Mouse (Mus musculus) brown adipose tissue, adult 24 weeks (tissue): ENCODE results near the gene Trappc2. TPM values are rescaled to one million over a fixed set of nuclear protein-coding genes. Genes with fewer than 3 reads are reported as not detected.

Experiments used
- H3K27ac ChIP-seq: fragments of 200-500 bp; replicated peaks from 2 replicates; pipeline ENCODE4 v1.5.1; 2012; ENCODE audit warnings: low read depth, mild to moderate bottlenecking, low read length
- H3K4me1 ChIP-seq: fragments of 200-500 bp; 2 replicates; pipeline ENCODE4 v1.6.1; 2012; ENCODE audit warnings: low read length, mixed read lengths; ENCODE audit not compliant: control insufficient read depth, insufficient read depth, insufficient read length
- H3K4me3 ChIP-seq: fragments of 200-500 bp; 2 replicates; pipeline ENCODE4 v1.5.1; 2012; ENCODE audit warnings: low read depth, mild to moderate bottlenecking, low read length, moderate library complexity; ENCODE audit not compliant: insufficient read depth
- polyA plus RNA-seq: library from polyadenylated mRNA; stranded (reverse); fragments of >200 nt; gene quantifications from 2 replicates; pipeline ENCODE4 v1.2.4, GENCODE M21; 2012; ENCODE audit not compliant: missing spikeins, insufficient read depth, insufficient read length

The Trappc2 gene
- polyA plus RNA-seq, 1 experiment: 32.4 TPM

GRCm38 (mm10) chrX:166495052-166495451 is 54.7 kb downstream of the Trappc2 start:
- H3K4me3 ChIP-seq: no peak overlapping the region
- no peaks in the 10 kb centered on the region for H3K4me1 ChIP-seq
- H3K27ac ChIP-seq: no peak overlapping the region

GRCm38 (mm10) chrX:166497771-166498170 is 57.4 kb downstream of the Trappc2 start:
- H3K4me1 ChIP-seq: no peaks in the 10 kb centered on the region
- H3K27ac ChIP-seq: no peak overlapping the region
- no peak overlapping the region for H3K4me3 ChIP-seq

- Histone ChIP-seq H3K4me3 (no peak overlapping the region), H3K4me1 (no peaks in the 10 kb centered on the region), H3K27ac (no peak overlapping the region)
Measured at GRCm38 (mm10) chrX:166499496-166500190, 59.3 kb downstream of the Trappc2 start.

Other genes starting within 250 kb of the Trappc2 start
- 4.3 and 5.8 TPM in 2 replicates for gene Gpm6b, start 201.7 kb upstream of the Trappc2 start, polyA plus RNA-seq
- gene Ofd1, start 130 bp downstream of the Trappc2 start, polyA plus RNA-seq: 1.7 and 2.0 TPM in 2 replicates
- 107 and 116 TPM in 2 replicates for gene Rab9, start 39.3 kb downstream of the Trappc2 start, polyA plus RNA-seq
- 3.6 and 3.9 TPM in 2 replicates for gene Tceanc, start 78.0 kb downstream of the Trappc2 start, polyA plus RNA-seq
- not detected in 2 replicates for gene Egfl6, start 145.1 kb downstream of the Trappc2 start, polyA plus RNA-seq